Mouse (Mus musculus): Measurements from ENCODE around the gene Pcsk1n.

The Pcsk1n gene

GRCm38 (mm10) chrX:7947108-7947899 lies 27.7 kb downstream of the Pcsk1n start, which contains the start of gene Hdac6:
Gene Hdac6, minus strand, starts transcription at chrX:7947889.
- DNase-seq, result peak; percentile 56

GRCm38 (mm10) chrX:7947900-7948492 lies 28.4 kb downstream of the Pcsk1n start:
- DNase-seq, result peak; percentile 96

GRCm38 (mm10) chrX:7950091-7950490 lies 30.5 kb downstream of the Pcsk1n start:
- no peak for DNase-seq

- no peak for DNase-seq
Observed at GRCm38 (mm10) chrX:7958868-7959267, 39.2 kb downstream of the Pcsk1n start.

GRCm38 (mm10) chrX:7963829-7964626 lies 44.4 kb downstream of the Pcsk1n start:
- no peak for DNase-seq

- DNase-seq, result no peak
Observed at GRCm38 (mm10) chrX:7966161-7966560, 46.5 kb downstream of the Pcsk1n start.

- DNase-seq, result no peak
Observed at GRCm38 (mm10) chrX:7967596-7968201, 48.1 kb downstream of the Pcsk1n start.

- no peak for DNase-seq
Observed at GRCm38 (mm10) chrX:7968226-7968625, 48.6 kb downstream of the Pcsk1n start.

GRCm38 (mm10) chrX:7968899-7969298 lies 49.3 kb downstream of the Pcsk1n start:
- no peak for DNase-seq

- no peak for DNase-seq
Observed at GRCm38 (mm10) chrX:7971292-7971691, 51.7 kb downstream of the Pcsk1n start.
